Mouse (Mus musculus) heart, embryonic 13.5 days (tissue): ENCODE results near the gene Rapgef5. TPM values are rescaled to one million over a fixed set of nuclear protein-coding genes. Genes with fewer than 3 reads are reported as not detected.

ENCODE experiments used
- ATAC-seq: fragments of 200-750 bp; cut with Nextera tagmentation; 2 replicates; pipeline ENCODE4 v1.8.0; 2017; ENCODE audit warnings: moderate TSS enrichment; ENCODE audit not compliant: insufficient number of reproducible peaks, low FRiP score, low TSS enrichment; ENCODE audit errors: extremely low read depth
- H3K27ac ChIP-seq: fragments of 300-500 bp; sonication (generic); replicated peaks from 2 replicates; pipeline ENCODE4 v1.5.1; 2015; ENCODE audit warnings: moderate library complexity, mild to moderate bottlenecking, inconsistent platforms
- H3K27me3 ChIP-seq: fragments of 300-500 bp; sonication (generic); replicated peaks from 2 replicates; pipeline ENCODE4 v1.6.1; 2015; ENCODE audit warnings: mild to moderate bottlenecking, inconsistent platforms
- H3K36me3 ChIP-seq: fragments of 300-500 bp; sonication (generic); 2 replicates; pipeline ENCODE4 v1.6.1; 2015; ENCODE audit warnings: mild to moderate bottlenecking, inconsistent platforms
- H3K4me1 ChIP-seq: fragments of 300-500 bp; sonication (generic); 2 replicates; pipeline ENCODE4 v1.6.1; 2015; ENCODE audit warnings: inconsistent platforms
- H3K4me2 ChIP-seq: fragments of 300-500 bp; sonication (generic); 2 replicates; pipeline ENCODE4 v1.6.1; 2015; ENCODE audit warnings: inconsistent platforms, mild to moderate bottlenecking, moderate library complexity
- H3K4me3 ChIP-seq: fragments of 300-500 bp; sonication (generic); 2 replicates; pipeline ENCODE4 v1.5.1; 2015; ENCODE audit warnings: moderate library complexity, mild to moderate bottlenecking, inconsistent platforms
- H3K9ac ChIP-seq: fragments of 300-500 bp; sonication (generic); 2 replicates; pipeline ENCODE4 v1.6.1; 2015; ENCODE audit warnings: inconsistent platforms, mild to moderate bottlenecking, moderate library complexity
- H3K9me3 ChIP-seq: fragments of 300-500 bp; sonication (generic); 2 replicates; pipeline ENCODE4 v1.6.1; 2016; ENCODE audit warnings: inconsistent platforms
- WGBS: fragments of 180-500 bp; shearing (Covaris S2); methylation state at CpG from one replicate; pipeline ENCODE4 v1.1.7; 2015; ENCODE audit warnings: mixed read lengths; 5-methylcytosine and 5-hydroxymethylcytosine counted together
- polyA plus RNA-seq: library from polyadenylated mRNA; unstranded; fragments of >200 nt; fragmentation: Nextera tagmentation; extraction: Ambion mirVana; gene quantifications from 2 replicates; pipeline ENCODE4 v1.2.1, GENCODE M21; 2015

The Rapgef5 gene
- polyA plus RNA-seq, 1 experiment from 2014 or later = 16.6 TPM

GRCm38 (mm10) chr12:117533176-117534086 lies 17.2 kb downstream of the Rapgef5 start:
- Histone ChIP-seq H3K4me2 (peak overlapping the region; percentile 98), H3K27ac (peak overlapping the region; percentile 39), H3K4me1 (peaks cover 17% of the 10 kb centered on the region), H3K27me3 (peaks cover 39% of the 10 kb centered on the region), H3K9ac (peak overlapping the region; percentile 84), H3K4me3 (peak overlapping the region; percentile 76), H3K36me3 (no peaks in the 10 kb centered on the region), H3K9me3 (no peaks in the 10 kb centered on the region)
- peak; percentile 58; the same call in 1 of the 2 replicates for ATAC-seq
- WGBS = 8% methylated on average over 34 of the region's 64 CpGs

DNA sequence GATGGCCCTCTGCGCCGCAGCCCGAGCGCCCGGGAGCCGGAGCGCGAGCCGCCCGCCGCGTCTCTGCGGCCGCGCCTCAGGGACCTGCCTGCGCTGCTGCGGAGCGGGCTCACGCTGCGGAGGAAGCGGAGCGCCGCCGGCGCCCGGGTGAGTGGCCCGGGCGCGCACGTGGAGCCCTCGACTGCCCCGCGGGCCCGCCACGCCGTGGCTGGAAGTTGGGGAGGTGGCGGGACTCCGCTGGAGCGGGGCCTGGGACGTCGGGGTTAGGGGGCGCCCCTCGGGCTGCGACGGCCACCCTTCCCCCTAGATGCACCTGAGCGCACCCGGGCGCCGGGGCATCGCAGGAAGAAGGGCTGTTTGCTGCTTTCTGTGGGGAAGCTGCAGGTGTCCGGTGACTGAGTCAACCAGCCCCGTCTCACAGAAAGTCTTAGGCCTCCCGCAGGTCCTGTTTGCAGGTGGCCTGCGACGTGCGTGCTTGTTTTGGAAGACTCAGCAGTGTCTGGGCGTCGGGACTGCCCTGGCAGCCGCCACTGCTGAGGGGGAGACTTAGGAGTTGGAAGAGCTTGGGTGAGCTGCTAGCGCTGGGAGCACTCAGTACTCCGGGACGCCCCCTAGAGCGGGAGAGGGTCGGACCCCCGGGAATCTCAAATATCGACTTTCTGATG lies 17.9 kb downstream of the Rapgef5 start:
- Histone ChIP-seq H3K9me3 (no peaks in the 10 kb centered on the region), H3K27ac (peak overlapping the region; percentile 39)
- WGBS = under 1% methylated on average over 55 of the region's 66 CpGs

GRCm38 (mm10) chr12:117540352-117540751 lies 24.1 kb downstream of the Rapgef5 start:
- no peak overlapping the region for H3K4me2 ChIP-seq
- WGBS = 49% methylated on average over 2 of the region's 2 CpGs
- peaks cover 13% of the 10 kb centered on the region; the same call in 1 of the 2 replicates for H3K4me1 ChIP-seq

More for the DNA sequence above, 17.9 kb downstream of the Rapgef5 start:
- Histone ChIP-seq H3K36me3 (no peaks in the 10 kb centered on the region), H3K9ac (peak overlapping the region; percentile 84), H3K4me2 (peak overlapping the region; percentile 98), H3K27me3 (peaks cover 39% of the 10 kb centered on the region), H3K4me1 (peaks cover 17% of the 10 kb centered on the region), H3K4me3 (peak overlapping the region; percentile 76)
- peak; percentile 45; the same call in 1 of the 2 replicates for ATAC-seq

DNA sequence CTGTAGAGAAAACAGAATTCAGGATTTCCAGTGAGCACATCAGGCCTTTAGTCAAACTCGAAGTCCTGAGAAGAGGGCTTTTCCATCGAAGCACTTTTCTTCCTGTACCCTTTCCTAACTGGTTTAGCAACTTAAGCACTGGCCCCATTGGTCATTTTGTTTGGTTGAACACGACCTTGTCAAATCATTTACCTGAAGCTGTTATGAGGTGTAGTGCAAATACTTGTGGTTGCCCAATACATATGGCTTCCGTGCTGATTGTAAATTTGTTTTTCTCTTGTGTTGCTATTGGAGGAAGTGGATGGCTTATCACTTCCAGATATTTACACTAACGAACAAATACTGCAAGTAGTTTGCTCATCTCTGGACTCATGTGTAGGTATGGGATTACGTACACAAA lies 29.0 kb downstream of the Rapgef5 start:
- Histone ChIP-seq H3K27me3 (no peaks in the 10 kb centered on the region), H3K36me3 (no peaks in the 10 kb centered on the region), H3K9me3 (no peaks in the 10 kb centered on the region), H3K9ac (no peak overlapping the region), H3K27ac (no peak overlapping the region), H3K4me1 (0 out of 2 replicates have a peak, but pooled peaks cover 7% of the 10 kb centered on the region), H3K4me2 (no peak overlapping the region), H3K4me3 (no peak overlapping the region)
- 68% methylated on average over 6 of the region's 6 CpGs for WGBS
- ATAC-seq = no peak

More at GRCm38 (mm10) chr12:117540352-117540751, 24.1 kb downstream of the Rapgef5 start:
- peaks cover 4% of the 10 kb centered on the region for H3K27me3 ChIP-seq
- H3K27ac ChIP-seq = no peak overlapping the region
- no peaks in the 10 kb centered on the region for H3K36me3 ChIP-seq
- no peak for ATAC-seq
- no peak overlapping the region for H3K9ac ChIP-seq
- H3K9me3 ChIP-seq = no peaks in the 10 kb centered on the region
- H3K4me3 ChIP-seq = no peak overlapping the region

- H3K36me3 ChIP-seq = no peaks in the 10 kb centered on the region
- no peak overlapping the region for H3K4me3 ChIP-seq
- no peak for ATAC-seq
- H3K4me2 ChIP-seq = no peak overlapping the region
- no peaks in the 10 kb centered on the region for H3K27me3 ChIP-seq
- H3K27ac ChIP-seq = no peak overlapping the region
- 70% methylated on average over 5 of the region's 5 CpGs for WGBS
- H3K9ac ChIP-seq = no peak overlapping the region
- H3K4me1 ChIP-seq = no peaks in the 10 kb centered on the region
- H3K9me3 ChIP-seq = no peaks in the 10 kb centered on the region
Observed at GRCm38 (mm10) chr12:117553353-117553752, 37.1 kb downstream of the Rapgef5 start.

DNA sequence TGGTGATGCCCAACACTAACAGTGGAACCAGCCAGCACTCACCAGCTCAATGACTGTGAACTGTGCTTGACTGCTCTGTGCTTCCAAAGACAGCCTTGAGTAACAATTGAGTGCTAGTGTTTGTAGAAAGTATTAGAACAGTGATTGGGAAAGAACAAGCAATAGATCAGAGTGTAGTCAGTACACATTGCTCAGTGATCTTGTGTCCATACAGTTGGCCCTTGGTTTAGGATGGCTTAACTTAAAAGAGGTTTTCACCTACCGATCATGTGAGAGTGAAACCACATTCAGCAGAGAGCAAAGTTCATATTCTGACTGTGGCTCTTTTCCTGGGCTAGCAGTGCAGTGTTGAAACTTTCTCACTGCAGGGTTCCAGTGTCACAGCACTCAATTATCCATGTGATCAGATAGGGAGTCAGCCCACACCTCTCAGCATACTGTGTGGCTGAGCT lies 38.4 kb downstream of the Rapgef5 start:
- Histone ChIP-seq H3K4me1 (no peaks in the 10 kb centered on the region), H3K36me3 (no peaks in the 10 kb centered on the region), H3K9me3 (no peaks in the 10 kb centered on the region), H3K4me2 (no peak overlapping the region), H3K9ac (no peak overlapping the region), H3K27ac (no peak overlapping the region), H3K4me3 (no peak overlapping the region), H3K27me3 (no peaks in the 10 kb centered on the region)
- WGBS = 97% methylated on average over 1 of the region's 1 CpGs
- no peak for ATAC-seq

GRCm38 (mm10) chr12:117560450-117560849 lies 44.2 kb downstream of the Rapgef5 start:
- Histone ChIP-seq H3K9ac (no peak overlapping the region), H3K27ac (no peak overlapping the region), H3K4me3 (no peak overlapping the region), H3K4me1 (peaks cover 8% of the 10 kb centered on the region), H3K4me2 (no peak overlapping the region), H3K27me3 (no peaks in the 10 kb centered on the region), H3K9me3 (no peaks in the 10 kb centered on the region), H3K36me3 (no peaks in the 10 kb centered on the region)
- ATAC-seq = no peak
- 68% methylated on average over 11 of the region's 11 CpGs for WGBS

DNA sequence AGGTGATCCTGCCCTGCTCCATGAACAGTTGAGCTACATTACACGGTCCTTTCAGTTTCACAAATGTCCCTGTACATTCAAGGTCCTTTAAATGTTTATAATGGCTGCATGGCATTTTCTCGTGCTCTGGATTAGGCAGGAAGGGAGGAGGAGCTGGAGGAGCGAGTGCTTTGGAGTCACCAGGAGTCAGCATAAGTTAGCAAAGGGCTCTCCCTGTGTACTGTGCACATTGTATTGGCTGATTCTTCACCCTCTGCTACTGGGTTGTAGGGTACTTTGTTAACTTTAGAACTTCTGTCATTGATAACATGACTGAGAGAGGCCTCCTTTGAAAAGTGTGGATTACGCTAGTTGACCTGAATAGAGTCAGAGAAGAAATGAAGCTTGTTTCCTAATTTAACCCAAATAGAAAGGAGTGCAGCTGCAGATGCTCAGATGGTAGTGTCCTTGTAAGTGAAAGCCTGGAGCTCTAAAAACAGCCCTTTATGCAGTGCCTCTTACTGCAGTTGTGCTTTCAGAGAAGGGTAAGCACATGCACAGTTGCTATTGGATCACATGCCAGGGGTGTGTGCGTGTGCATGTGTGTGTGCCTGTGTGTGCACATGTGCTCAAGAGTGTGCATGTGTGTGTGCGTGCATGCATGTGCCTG lies 45.3 kb downstream of the Rapgef5 start:
- no peaks in the 10 kb centered on the region for H3K9me3 ChIP-seq
- peaks cover 8% of the 10 kb centered on the region for H3K4me1 ChIP-seq
- no peak for ATAC-seq
- H3K4me3 ChIP-seq = no peak overlapping the region
- H3K9ac ChIP-seq = no peak overlapping the region
- peak overlapping the region; percentile 20; the same call in 1 of the 2 replicates for H3K27ac ChIP-seq
- WGBS = 64% methylated on average over 6 of the region's 6 CpGs
- no peak overlapping the region for H3K4me2 ChIP-seq
- H3K36me3 ChIP-seq = no peaks in the 10 kb centered on the region
- no peaks in the 10 kb centered on the region for H3K27me3 ChIP-seq

DNA sequence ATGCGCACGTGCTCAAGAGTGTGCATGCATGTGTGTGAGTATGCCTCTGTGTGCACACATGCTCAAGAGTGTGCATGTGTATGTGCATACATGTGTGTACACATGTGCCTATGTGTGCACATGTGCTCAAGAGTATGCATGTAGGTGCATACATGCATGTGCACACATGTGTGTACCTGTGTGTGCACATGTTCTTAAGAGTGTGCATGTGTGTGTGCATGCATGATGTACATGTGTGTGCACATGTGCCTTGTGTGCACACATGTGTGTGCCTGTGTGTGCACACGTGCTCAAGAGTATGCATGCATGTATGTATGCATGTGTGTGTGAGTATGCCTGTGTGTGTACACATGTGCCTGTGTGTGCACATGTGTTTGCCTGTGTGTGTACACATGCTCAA lies 45.8 kb downstream of the Rapgef5 start:
- Histone ChIP-seq H3K27ac (no peak overlapping the region), H3K9ac (no peak overlapping the region), H3K36me3 (no peaks in the 10 kb centered on the region), H3K4me1 (peaks cover 8% of the 10 kb centered on the region), H3K9me3 (no peaks in the 10 kb centered on the region), H3K4me3 (no peak overlapping the region), H3K4me2 (no peak overlapping the region), H3K27me3 (no peaks in the 10 kb centered on the region)
- no peak for ATAC-seq
- WGBS = 94% methylated on average over 3 of the region's 3 CpGs

DNA sequence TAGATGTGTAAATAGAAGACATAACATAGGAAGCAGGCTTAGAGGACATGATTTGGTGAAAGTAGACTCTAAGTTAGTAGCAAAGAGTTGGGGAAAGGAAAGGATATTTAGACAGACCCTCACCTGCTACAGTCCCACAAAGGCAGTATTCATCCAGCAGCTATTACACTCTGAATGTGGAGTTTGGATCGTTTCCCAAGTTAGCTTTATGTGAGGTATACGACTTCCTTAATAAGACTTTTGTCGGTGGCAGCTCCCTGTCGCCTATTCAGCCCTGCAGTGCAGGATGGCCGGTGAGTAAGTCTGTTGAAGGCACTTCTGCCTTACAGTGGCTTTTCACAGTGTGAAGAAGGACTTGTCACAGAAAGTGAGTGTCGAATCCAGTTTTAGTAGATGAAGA lies 47.6 kb downstream of the Rapgef5 start:
- peaks cover 8% of the 10 kb centered on the region for H3K4me1 ChIP-seq

DNA sequence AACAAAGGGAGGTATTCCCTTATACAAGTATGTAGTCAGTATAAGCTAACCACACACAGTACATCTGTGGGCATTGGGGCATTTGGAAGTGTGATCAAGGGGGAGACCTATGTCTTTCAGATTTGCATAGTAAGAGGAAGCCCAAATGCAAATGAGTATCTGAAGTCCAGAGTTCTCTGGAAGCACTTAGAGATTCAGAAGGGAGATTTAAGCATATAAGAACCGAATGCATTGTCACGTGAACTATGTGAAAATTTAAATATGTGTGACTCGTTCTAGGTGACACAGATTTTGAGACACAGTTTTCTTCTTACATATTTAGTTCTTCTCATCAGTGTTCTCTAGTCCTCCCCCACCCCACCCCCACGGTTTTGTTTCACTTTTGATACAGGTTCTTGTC lies 50.0 kb downstream of the Rapgef5 start:
- H3K4me2 ChIP-seq = no peak overlapping the region
- H3K27ac ChIP-seq = no peak overlapping the region
- H3K4me1 ChIP-seq = peaks cover 6% of the 10 kb centered on the region
- H3K9ac ChIP-seq = no peak overlapping the region
- ATAC-seq = no peak
- H3K36me3 ChIP-seq = no peaks in the 10 kb centered on the region
- 80% methylated on average over 4 of the region's 4 CpGs for WGBS
- H3K27me3 ChIP-seq = no peaks in the 10 kb centered on the region
- H3K9me3 ChIP-seq = no peaks in the 10 kb centered on the region
- H3K4me3 ChIP-seq = no peak overlapping the region

More for the DNA sequence above, 47.6 kb downstream of the Rapgef5 start:
- Histone ChIP-seq H3K4me2 (no peak overlapping the region), H3K9me3 (no peaks in the 10 kb centered on the region), H3K36me3 (no peaks in the 10 kb centered on the region), H3K4me3 (no peak overlapping the region), H3K9ac (no peak overlapping the region), H3K27ac (no peak overlapping the region), H3K27me3 (no peaks in the 10 kb centered on the region)
- ATAC-seq = no peak
- WGBS = 60% methylated on average over 6 of the region's 6 CpGs
